Mouse (Mus musculus) MN1 (cell line): ENCODE results near the gene Olfr1037.
"Not testable (repeated sequence)": the region's sequence is repeated elsewhere in the genome, so short reads cannot be mapped to it uniquely, and the experiment has no call there.

Experiments
- DNase-seq: peaks from one replicate; pipeline ENCODE4 v3.0.0-alpha.2; 2016; ENCODE audit warnings: low spot score

The Olfr1037 gene

GRCm38 (mm10) chr2:86087285-86087684 is at the start of gene Olfr1037:
Gene Olfr1037, minus strand, starts transcription at chr2:86087385.
- DNase-seq: no peak

DNA sequence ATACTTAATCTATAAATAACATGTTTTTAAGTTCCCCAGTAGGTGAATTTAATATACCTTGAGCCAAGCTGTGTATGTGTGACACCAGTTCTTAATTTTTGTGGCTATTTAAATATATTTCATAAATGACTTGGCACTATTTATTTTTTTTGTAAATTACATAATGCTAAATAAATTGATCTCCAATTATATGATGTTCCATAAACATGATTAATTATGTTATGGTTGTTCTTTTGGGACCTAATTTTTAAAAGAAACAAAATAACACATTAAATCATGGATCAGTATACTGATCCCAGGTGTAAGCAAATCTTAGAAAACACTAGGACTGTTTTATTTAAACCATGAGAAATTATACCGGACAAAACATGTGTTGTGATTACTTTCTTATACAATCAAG is 48.6 kb upstream of the Olfr1037 start, which contains the start of gene Olfr1039:
Gene Olfr1039 (minus strand): TSS at position 101 of the 400 bp plus-strand sequence.
- no peak for DNase-seq

GRCm38 (mm10) chr2:86080478-86080877 is 6.7 kb downstream of the Olfr1037 start:
- DNase-seq: not testable (repeated sequence)

- not testable (repeated sequence) for DNase-seq
Observed at GRCm38 (mm10) chr2:86073692-86074091, 13.5 kb downstream of the Olfr1037 start, which contains the start of gene Olfr1036. Gene Olfr1036, plus strand, starts transcription at chr2:86073992.

GRCm38 (mm10) chr2:86070189-86070588 is 17.0 kb downstream of the Olfr1037 start:
- no peak for DNase-seq

DNA sequence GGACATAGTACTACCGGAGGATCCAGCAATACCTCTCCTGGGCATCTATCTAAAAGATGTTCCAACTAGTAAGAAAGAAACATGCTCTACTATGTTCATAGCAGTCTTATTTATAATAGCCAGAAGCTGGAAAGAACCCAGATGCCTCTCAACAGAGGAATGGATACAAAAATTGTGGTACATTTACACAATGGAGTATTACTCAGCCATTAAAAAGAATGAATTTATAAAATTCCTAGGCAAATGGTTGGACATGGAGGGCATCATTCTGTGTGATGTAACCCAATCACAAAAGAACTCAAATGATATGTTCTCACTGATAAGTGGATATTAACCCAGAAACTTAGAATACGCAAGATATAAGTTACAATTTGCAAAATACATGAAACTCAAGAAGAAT is 23.4 kb downstream of the Olfr1037 start:
- not testable (repeated sequence) for DNase-seq

GRCm38 (mm10) chr2:86050777-86051176 is 36.4 kb downstream of the Olfr1037 start:
- not testable (repeated sequence) for DNase-seq

DNA sequence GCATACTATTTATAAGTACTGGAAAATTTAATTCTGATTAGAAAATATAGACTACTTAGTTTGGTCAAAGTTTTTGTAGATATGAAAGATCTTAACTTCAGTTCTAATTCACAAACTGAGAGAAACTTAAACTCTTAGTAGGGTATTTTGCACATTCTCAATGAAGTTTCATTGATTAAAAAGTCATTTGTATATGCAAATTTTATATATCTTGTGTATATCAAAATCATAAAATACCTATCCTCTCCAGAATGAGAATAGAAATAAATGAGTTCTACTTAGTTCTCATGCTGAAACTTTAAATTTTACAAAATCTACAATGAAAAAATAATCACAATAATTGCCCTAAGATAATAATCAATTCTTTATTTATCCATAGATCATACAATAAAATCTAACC is 41.6 kb downstream of the Olfr1037 start, which contains the start of gene Olfr1034:
Gene Olfr1034 (plus strand): TSS at position 301 of the 400 bp plus-strand sequence.
- DNase-seq: no peak
